Mouse (Mus musculus): ENCODE measurements around the gene Sept8.
"Not testable (repeated sequence)": the region's sequence is repeated elsewhere in the genome, so short reads cannot be mapped to it uniquely, and the experiment has no call there.

Sept8 gene

DNA sequence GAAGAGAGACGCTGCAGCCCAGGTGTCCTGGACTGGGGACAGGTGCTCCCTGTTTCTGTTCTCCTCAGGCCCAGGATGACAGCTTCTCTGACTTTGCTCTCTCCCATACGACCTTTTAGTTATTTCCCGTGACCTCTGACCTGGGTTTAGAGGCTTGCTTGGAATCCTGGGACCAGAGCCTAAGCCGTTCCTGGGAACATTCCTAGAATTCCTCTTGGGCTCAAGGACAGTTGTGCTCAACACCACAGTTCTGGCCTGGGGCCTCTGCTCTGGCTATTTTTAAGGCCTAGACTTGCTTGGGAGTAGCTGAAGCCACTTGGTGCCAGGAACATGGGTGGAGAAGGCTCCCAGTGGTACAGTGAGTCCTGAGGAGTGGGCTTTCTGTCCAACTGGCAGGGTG lies 6.4 kb downstream of the Sept8 start:
- DNase-seq (ENCODE audit: low spot score): no peak

DNA sequence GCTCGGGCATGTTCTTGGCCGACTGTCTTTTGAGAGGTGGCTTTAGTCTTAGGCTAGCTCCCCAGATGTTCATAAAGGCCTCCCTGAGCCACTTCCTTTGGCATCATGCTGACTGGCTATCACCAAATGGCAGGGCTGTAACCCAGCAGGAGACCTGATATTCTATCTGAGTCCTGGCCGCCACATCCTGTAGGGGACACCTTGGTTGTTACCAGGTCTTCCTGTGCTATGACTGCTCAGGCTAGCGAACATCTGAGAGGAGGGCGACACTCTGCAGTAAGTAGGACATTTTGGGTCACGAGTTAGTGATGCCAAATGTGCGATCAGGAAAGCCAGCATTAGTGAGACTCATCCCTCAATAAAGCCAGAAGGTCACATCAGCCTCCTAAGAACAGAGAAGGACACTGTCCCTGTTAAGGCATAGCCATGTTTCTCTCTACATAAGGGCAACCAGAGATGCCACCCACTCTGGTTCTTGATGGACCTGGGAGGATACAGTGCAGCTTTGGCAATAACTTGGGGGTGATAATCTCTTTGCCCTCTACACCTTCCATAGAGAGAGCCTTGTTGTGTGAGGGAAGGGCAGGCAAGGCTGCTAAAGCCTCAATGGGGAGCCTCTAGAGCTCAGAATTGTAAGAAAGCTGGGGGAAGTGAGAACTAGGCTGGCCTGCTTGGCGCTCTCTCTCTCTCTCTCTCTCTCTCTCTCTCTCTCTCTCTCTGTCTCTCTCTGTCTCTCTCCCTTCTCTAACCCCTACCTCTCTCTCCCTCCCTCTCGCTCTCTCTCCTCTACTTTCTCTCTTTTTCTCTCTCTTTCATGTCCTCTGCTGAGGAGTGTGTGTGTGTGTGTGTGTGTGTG lies 9.6 kb downstream of the Sept8 start:
- no peak for DNase-seq (ENCODE audit: low spot score)

DNA sequence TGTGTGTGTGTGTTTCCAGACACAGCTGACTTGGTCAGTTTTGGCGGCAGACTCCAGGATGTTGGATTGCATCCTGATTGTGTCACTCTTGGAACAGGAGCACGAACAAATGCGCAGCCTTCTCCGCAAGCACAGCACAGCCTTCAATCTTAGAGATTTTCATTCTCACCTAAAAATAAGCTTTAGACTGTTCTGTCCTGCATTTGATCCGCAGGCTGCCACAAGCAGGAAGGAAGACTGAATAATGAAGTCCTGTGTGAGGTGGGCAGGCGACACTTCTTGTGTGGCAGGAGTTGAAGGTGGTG lies 10.1 kb downstream of the Sept8 start:
- peak; percentile 36 for DNase-seq (ENCODE audit: low spot score)

DNA sequence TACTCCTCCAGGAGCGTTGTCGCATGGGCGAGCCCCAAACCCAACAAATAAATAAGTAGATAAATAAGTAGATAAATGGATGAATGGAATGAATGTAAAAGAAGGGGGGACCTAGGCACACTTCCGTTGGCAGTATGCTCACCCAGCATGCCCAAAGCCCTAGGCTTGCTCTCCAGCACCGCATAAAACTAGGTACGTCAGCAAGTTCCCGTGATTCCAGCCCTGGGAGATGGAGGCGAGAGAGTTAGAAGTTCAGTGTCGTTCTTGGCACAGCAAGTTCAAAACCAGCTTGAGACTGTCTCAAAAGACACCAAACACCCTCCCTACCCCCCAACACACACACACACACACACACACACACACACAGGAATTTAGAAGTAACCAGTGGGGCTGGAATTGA lies 10.9 kb downstream of the Sept8 start:
- DNase-seq (ENCODE audit: low spot score): no peak

DNA sequence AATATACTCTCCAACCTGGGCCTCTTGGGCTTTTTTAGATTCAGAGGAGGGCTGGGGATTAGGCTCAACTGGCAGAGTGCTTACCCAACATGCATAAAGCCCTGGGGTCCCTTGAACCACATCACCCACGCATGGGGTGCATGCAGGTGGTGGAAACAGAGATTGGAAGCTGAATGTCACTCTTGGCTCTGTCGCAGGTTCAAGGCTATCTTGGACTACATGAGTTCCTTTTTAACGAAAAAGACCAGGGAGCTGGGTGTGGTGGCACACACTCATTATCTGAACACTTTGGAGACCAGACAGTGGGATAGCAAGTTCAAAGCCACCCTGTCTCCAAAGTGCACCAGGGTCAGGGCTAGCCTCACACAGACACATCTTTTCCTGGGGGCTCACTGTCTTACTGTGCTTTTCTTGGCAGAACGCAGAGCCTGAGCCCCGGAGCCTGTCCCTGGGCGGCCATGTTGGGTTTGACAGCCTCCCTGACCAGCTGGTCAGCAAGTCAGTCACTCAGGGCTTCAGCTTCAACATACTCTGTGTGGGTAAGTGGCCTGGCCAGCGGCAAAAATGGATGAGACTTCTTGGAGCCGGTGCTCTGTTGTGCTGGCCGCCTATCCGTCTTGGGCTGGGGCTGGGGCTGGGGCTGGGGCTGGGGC lies 12.6 kb downstream of the Sept8 start:
- DNase-seq (ENCODE audit: low spot score): no peak

DNA sequence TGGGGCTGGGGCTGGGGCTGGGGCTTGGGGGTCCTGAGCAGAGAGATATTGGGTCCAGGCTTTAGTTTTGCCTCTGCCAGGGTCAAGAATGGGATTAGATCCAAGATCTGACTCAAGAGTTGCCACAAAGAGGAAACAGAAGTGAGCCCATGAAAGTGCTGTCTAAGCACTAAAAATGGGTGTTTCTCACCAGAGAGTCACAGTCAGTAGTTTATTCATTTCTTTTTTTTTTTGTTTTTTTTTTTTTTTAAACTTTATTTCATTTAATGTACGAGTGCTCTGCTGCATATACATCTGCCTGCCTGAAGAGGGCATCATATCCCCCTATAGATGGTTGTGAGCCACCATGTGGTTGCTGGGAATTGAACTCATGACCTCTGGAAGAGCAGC lies 13.2 kb downstream of the Sept8 start:
- DNase-seq (ENCODE audit: low spot score): no peak

DNA sequence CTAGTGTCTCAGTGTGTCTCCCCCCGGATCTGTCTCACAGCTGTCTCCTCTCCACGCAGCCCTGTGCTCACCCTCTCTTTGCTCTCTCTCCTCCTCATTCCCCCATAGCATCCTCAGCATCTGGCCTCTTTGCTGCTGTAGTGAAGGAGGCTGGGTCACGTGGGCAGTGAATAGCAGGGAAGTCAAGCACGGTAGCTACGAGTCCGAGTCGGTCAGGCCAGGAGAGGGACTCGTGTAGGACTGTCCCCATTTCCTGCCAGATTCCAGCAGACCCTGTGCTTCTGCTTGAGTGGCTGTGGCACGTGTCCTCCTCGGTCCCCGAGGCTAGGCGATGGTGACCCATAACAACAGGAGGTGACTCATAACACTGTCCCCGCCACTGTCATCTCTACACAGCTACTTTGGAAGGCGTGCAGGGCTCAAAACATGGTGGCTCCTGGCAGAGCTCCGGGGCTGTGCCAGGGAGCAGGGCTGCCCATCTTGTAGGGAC lies 20.0 kb downstream of the Sept8 start:
- DNase-seq (ENCODE audit: low spot score): no peak

DNA sequence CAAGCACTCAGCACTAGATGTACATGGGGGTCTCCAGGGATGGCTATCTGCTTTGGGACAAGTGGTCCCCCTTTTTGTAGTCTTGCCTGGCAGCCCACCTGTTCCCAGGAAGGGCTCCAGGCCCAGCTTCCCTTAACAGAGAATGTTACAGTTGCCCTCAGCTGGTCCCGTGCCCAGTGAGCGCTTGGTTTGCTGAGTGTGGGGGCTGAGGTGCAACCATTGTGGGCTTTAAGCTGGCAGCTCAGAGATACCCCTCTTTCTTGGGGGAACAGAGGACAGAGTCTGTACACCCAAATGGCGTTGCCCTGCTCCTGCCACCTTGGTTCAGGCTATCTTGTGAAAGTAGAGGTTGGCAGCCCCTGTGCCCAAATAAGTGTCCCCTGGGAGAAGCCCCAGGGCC lies 21.3 kb downstream of the Sept8 start:
- no peak for DNase-seq (ENCODE audit: low spot score)

DNA sequence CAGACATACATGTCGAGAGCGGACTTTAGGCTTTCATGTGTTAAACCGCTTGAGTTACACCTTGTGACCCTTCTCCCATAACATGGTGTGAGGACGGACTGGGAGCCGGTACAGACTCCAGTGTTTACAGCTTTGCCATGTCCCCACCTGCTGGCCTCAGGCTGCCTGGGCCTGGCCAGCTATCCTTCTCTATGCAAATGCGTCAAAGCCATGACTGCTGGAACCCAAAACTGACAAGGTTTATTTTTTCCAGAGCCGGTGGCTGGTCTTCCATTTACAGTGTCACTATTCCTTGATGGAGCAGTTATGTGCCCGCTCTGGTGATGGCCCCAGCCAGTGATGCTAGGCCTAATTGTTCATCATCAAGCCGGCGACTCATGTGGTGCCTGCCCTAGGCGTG lies 22.2 kb downstream of the Sept8 start:
- DNase-seq (ENCODE audit: low spot score): no peak

DNA sequence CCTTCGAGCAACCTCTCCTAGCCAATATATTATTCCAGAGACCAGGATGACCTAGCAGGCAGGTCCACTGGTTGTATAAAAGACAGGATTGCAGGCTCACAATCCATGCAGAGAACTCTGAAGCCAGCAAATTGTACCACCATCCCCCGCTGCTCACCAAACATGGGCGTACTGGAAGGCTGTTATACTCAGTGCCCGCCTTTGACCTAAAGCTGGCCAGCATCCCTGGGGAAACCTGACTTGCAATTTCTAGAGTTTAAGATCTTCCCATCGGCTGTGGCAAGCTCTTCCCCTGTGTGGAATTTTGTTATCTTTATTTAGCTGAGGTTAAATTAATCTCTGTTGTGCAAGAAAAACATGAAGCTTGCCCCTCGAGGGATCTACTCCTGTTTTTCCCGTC lies 24.0 kb downstream of the Sept8 start:
- no peak for DNase-seq (ENCODE audit: low spot score)

DNA sequence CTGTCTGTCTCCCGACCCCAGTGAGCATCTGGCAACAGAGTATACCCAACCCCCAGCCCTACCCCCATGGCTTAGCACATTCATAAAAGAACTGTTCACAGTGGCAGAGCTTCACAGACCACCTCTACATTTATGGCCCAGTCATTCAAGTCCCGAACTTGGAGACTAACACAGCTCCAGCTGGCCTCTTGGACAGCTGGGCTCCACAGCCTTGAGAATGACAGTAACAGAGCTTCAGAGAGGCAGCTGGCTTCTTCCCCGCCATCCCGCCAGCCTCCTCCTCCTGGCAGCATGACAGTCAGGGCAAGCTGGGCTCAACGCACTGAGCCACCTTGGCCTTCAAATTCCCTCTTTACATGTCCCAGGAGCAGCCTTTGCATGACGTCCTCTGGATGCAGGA lies 27.2 kb downstream of the Sept8 start:
- no peak for DNase-seq (ENCODE audit: low spot score)

DNA sequence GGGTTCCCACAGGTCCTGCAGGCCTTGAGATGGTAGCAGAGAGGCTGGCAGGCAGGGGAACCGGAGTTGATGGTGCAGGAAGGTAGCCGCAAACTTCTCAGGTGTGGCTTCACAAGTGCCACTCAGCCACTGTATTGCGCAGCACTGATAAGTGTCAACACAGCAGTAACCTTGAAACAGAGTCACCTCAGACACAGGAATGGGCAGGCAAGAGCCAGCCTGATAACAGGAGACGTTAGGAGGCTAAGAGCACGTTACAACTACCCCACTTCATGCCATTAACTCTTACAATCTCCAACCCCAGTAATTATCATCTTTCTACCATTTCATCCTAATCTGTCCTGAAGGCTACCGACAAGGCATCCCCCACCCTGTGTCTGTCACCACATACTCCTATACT lies 28.5 kb downstream of the Sept8 start:
- no peak for DNase-seq (ENCODE audit: low spot score)

DNA sequence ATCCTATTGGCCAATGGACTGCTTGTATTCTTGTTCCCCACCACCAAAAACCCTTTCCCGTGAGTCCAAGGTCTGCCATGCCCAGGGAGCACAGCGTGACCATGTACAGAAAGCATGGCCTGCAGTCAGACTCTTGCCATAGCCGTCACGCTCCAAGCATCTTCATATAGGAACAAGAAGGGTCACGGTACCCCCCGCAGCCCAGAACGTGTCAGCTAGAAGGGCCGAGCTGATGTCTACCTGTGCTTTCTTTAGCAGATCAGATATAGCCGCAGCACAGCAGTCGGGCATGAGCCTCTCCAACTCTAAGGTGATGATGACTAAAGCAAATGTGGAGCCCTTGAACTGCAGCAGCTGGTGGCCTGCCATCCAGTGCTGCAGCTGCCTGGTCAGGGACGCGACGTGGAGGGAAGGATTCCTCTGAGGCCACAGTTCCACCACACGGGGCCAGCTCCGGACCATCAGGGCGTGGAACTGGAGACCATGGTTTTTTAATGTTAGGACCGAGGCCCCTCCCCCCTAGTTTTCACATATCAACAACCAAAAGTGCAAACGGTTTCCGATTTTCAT lies 29.1 kb downstream of the Sept8 start:
- DNase-seq (ENCODE audit: low spot score): no peak

DNA sequence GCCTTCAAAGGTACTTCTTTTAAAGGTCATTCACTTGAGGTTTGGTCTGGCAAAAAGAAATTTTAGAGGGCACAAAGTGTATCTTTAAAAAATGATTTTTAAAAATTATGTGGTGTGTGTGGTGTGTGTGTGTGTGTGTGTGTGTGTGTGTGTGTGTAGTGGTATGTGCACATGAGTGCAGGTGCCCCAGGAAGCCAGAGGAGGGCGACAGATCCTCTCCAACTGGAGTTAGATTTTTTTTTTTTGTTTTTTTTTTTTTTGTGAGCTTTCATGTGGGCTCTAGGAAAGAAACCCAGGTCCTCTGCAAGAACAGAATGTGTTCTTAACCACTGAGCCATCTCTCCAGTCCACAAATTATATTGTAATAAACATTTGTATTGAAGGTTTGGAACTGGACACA lies 31.7 kb downstream of the Sept8 start:
- DNase-seq (ENCODE audit: low spot score): no peak

DNA sequence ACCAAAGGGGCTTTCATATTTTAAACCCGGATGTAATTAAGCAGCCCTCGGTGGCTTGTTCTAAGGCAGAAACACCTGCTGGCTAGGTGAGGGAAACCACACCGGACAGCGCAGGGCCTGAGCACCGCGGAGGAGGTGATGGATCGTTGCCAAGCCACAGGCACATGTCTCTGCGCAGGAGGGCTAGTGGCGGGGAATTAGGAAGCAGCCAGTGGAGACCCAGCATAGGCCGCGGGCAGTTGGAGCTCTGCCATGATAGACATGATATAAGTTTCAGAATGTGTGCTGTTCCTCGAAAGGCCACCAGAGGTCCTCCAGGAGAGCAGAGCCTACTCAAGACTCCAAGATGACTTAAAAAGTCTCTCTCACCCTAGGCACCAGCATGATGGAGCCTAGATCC lies 32.7 kb downstream of the Sept8 start:
- no peak for DNase-seq (ENCODE audit: low spot score)

DNA sequence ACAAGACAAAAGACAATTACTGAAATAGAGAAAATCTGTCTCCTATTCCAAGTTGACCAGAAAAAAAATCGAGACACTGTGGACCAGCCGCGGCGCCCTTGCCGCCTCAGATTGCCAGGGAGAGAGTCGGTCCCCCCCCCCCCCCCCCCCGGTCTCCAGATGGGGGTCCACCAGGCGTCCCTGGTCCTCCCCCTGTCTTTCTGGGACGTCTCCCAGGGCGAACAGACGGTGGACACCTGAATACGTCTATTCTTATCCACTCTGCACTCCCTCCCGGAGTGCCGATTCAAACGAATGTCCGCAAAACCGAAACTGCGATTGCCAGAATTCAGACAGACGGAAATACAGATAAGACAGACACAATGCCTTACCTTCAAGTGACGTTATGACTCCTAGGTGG lies 37.5 kb downstream of the Sept8 start:
- DNase-seq (ENCODE audit: low spot score): not testable (repeated sequence)

DNA sequence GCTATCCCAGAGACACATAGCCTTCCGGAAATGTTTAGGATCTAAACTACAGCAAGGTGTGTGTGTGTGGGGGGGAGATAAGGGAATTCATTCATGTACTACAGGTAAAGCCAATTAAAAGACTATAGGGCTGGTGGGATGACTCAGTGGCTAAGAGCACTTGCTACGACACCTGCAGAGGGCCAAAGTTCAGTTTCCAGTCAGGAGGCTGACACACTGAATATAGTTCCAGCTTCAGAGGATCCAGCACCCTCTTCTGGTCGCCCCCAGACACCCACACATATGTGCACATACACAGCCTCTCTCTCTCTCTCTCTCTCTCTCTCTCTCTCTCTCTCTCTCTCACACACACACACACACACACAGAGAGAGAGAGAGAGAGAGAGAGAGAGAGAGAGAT lies 38.9 kb downstream of the Sept8 start:
- DNase-seq (ENCODE audit: low spot score): not testable (repeated sequence)

DNA sequence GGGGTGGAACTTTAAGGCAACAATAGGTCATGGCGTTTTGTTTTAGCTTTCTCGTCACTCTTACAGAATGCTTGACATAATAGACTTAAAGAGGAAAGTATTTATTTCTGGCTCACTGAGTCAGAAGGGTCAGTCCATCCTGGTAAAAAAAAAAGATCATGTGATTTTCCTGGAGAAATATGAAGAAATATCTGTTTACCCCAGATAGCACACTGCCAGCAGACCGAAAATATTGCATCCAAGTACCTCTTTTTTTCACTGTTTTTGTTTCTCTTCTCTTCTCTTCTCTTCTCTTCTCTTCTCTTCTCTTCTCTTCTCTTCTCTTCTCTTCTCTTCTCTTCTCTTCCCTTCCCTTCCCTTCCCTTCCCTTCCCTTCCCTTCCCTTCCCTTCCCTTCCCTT lies 40.9 kb downstream of the Sept8 start:
- DNase-seq (ENCODE audit: low spot score): not testable (repeated sequence)

DNA sequence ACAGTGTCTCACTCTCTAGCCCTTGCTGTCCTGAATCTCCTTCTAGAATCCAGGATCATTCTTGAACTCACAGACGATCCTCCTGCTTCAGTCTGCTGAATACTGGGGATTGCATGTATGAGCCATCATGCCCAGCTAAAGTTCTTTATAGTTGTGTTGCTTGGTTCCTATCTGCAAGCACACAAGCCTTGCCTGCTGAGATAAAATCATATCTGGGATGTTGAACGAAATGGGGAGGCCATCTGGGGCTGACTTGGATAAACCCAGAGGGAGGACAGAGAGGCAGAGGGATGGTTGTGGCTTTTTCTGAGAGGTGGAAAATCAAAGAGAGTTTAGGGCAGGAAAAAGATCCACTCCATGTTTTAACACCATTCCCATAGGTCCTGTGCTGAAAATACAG lies 42.9 kb downstream of the Sept8 start:
- no peak for DNase-seq (ENCODE audit: low spot score)

DNA sequence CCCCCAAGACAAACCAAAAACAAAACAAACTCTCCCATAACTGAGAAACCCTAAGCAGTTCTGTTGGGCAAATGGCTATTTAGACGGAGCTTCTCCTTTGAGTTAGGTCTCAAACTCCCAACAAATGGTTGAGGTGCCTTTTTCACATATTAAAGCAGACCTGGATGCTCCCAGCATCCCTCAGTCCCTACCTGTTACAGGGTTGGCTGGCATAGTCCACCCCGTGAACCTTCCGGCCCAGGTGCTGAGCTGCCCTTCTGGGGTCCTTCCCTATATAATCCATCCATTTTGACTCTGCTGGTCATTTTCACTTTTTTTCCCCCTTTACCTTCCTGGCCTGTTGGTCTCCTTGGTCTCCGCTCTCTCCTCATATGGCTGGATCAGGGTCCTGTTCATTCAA lies 47.6 kb downstream of the Sept8 start:
- no peak for DNase-seq (ENCODE audit: low spot score)

DNA sequence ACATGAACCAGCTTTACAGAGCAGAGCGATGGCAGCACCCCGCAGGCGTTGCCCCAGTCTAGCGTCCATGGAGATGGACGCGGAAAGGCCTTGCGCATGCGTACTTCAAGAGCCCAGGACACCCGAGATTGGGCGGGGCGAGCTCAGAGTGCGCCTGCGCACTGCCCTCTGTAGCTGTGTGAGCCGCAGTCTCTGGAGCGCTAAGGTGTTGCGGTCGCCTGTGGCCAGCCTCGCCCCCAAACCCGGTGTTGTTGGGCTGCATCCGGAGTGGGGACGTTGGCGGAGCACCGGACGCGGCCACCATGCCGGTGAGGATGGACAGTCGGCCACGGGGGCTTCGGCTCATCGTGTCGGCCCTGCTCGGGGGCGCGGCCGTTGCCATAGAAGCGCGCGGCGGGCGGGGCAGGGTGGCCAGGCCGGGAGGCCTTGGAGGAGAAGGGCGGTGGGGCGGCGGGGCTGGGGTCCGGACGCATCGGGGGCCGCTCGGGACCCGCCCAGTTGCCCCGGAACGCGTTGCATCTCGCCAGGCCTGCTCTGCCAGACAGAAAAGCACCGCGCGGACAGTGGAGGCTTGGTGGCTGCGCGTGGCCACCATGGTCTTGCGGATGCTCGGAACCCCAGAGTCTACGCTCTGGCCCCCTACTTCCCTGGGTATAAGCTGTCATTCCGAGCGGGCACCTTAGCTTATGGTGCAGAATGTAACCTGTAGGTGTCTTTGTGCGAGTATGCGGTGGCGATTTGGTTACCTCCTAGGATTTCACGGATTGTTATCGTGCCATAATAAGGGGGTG lies 48.4 kb downstream of the Sept8 start, which contains the start of gene Kif3a:
Kif3a (plus strand) TSS at position 156 of the 791 bp plus-strand sequence.
- peak; percentile 93 for DNase-seq (ENCODE audit: low spot score)

DNA sequence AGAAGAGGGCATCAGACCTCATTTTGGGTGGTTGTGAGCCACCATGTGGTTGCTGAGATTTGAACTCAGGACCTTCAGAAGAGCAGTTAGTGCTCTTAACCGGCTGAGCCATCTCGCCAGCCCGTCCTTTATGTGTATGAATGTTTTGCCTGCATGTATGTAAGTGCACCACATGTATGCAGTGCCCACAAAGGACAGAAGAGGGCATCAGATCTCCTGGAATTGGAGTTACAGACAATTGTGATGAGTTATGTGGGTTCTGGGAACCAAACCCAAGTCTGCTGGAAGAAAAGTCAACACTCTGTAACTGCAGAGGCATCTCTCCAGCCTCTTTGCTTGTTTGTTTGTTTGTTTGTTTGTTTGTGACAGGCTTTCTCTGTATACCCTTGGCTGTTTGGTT lies 61.5 kb downstream of the Sept8 start:
- no peak for DNase-seq (ENCODE audit: low spot score)

DNA sequence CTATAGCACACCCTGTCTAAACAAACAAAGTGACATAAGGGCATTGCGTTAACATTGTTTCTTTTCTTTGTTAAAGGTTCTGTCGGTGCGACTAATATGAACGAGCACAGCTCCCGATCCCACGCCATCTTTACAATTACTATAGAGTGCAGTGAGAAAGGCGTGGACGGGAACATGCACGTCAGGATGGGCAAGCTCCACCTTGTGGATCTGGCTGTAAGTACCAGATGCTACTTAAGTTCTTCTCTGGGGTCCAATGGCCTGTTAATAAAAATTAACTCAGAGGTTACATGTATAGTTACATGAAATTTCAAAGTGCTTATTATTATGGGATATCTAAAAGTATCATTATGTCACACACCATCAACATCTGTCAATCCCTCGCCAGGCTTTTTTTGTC lies 64.1 kb downstream of the Sept8 start:
- no peak for DNase-seq (ENCODE audit: low spot score)
